Comparison of ENCODE assay signal across 8 mouse cellular contexts in genomic region chr2:74825371-74825729, GRCm38 (mm10). TPM values are rescaled to one million over a fixed set of nuclear protein-coding genes. Genes with fewer than 3 reads are reported as not detected.
DNase-seq lines count a peak whose midpoint lies in the region; ATAC-seq and TF ChIP-seq lines count a peak whose summit lies in the region.

No protein-coding gene starts in this region.

- no peak for TF ChIP-seq EP300 in ES-Bruce4 (IDR thresholded peaks at IDR 0.05; ENCODE audit: insufficient read depth, low read depth, low read length)

- TF ChIP-seq POLR2A in ES-Bruce4 (IDR thresholded peaks at IDR 0.05; ENCODE audit: insufficient read depth, low read length) = no peak

- H3K9ac ChIP-seq in heart, embryonic 11.5 days (ENCODE audit: low read depth, low read length) = peak overlapping the region; percentile 99
- H3K9ac ChIP-seq in ES-Bruce4 (ENCODE audit: low read depth, poor library complexity, severe bottlenecking) = peak overlapping the region; percentile 87
- H3K9ac ChIP-seq in forebrain, postnatal 0 days = peak overlapping the region; percentile 91

- ATAC-seq in heart, embryonic 11.5 days (replicated peaks; ENCODE audit: insufficient number of reproducible peaks, low FRiP score, low TSS enrichment) = no peak
- peak; percentile 38 for ATAC-seq in forebrain, postnatal 0 days
- peak; percentile 20; the same call in 1 of the 2 replicates for ATAC-seq in megakaryocyte, adult 5-6 weeks (ENCODE audit: poor library complexity, severe bottlenecking)

- peak overlapping the region; percentile 66 for H3K4me2 ChIP-seq in heart, embryonic 11.5 days
- peak overlapping the region; percentile 73 for H3K4me2 ChIP-seq in forebrain, postnatal 0 days (ENCODE audit: low read depth)

- no peaks in the 10 kb centered on the region for H3K4me1 ChIP-seq in heart, embryonic 11.5 days (ENCODE audit: control insufficient read depth, insufficient read depth, low read length)
- H3K4me1 ChIP-seq in ES-Bruce4 (ENCODE audit: control insufficient read depth, insufficient read depth, low read length) = peaks cover 2% of the 10 kb centered on the region
- H3K4me1 ChIP-seq in forebrain, postnatal 0 days (ENCODE audit: insufficient read depth) = no peaks in the 10 kb centered on the region

- 67% methylated on average over 3 of the region's 3 CpGs for WGBS in heart, embryonic 11.5 days (ENCODE audit: insufficient replicate concordance)
- 72% methylated on average over 3 of the region's 3 CpGs for WGBS in forebrain, postnatal 0 days

- peak overlapping the region; percentile 98 for H3K4me3 ChIP-seq in heart, embryonic 11.5 days (ENCODE audit: low read depth, low read length)
- peak overlapping the region; percentile 84; the same call in 1 of the 2 replicates for H3K4me3 ChIP-seq in ES-Bruce4 (ENCODE audit: low read depth, low read length)
- H3K4me3 ChIP-seq in forebrain, postnatal 0 days (ENCODE audit: low read depth, low read length) = peak overlapping the region; percentile 88

- intact Hi-C loops in heart, postnatal 14 days (cut with DNase I) = loop anchor here (10.0 kb wide), 1 partner anchor 139 kb away; no protein-coding TSS in a partner anchor

- no peak for TF ChIP-seq CTCF in ES-Bruce4 (IDR thresholded peaks at IDR 0.05; ENCODE audit: low read depth, low read length)
- no peak for TF ChIP-seq CTCF in forebrain, postnatal 0 days (IDR thresholded peaks at IDR 0.05; ENCODE audit: low read depth)

- H3K9me3 ChIP-seq in heart, embryonic 11.5 days (replicated peaks; ENCODE audit: control insufficient read depth, low read length) = no peaks in the 10 kb centered on the region
- no peaks in the 10 kb centered on the region for H3K9me3 ChIP-seq in ES-Bruce4 (replicated peaks; ENCODE audit: control insufficient read depth, insufficient read depth, low read length, poor library complexity, severe bottlenecking)
- no peaks in the 10 kb centered on the region for H3K9me3 ChIP-seq in forebrain, postnatal 0 days (ENCODE audit: low read length)

- no peaks in the 10 kb centered on the region for H3K36me3 ChIP-seq in heart, embryonic 11.5 days (ENCODE audit: control insufficient read depth, insufficient read depth, low read length)
- H3K36me3 ChIP-seq in ES-Bruce4 (ENCODE audit: control insufficient read depth, insufficient read depth, low read length, poor library complexity, severe bottlenecking) = no peaks in the 10 kb centered on the region
- H3K36me3 ChIP-seq in forebrain, postnatal 0 days (ENCODE audit: insufficient read depth) = no peaks in the 10 kb centered on the region

- H3K27me3 ChIP-seq in heart, embryonic 11.5 days (ENCODE audit: control insufficient read depth, insufficient read depth, low read length) = no peaks in the 10 kb centered on the region
- H3K27me3 ChIP-seq in ES-Bruce4 (ENCODE audit: control insufficient read depth, insufficient read depth, low read length, poor library complexity, severe bottlenecking) = no peaks in the 10 kb centered on the region
- H3K27me3 ChIP-seq in forebrain, postnatal 0 days (ENCODE audit: insufficient read depth, low read length) = no peaks in the 10 kb centered on the region

- H3K27ac ChIP-seq in heart, embryonic 11.5 days (ENCODE audit: low read depth, low read length) = peak overlapping the region; percentile 97
- no peak overlapping the region for H3K27ac ChIP-seq in ES-Bruce4 (ENCODE audit: insufficient read depth, low read length)
- peak overlapping the region; percentile 79 for H3K27ac ChIP-seq in forebrain, postnatal 0 days (ENCODE audit: low read depth, low read length)

- no peak for DNase-seq in heart, postnatal 14 days
- no peak for DNase-seq in forebrain, postnatal 0 days
- DNase-seq in spleen, postnatal 10 days (ENCODE audit: low spot score in 2 of 2) = no peak
- DNase-seq in gastrocnemius, postnatal 10 days = no peak
- DNase-seq in testis, postnatal 14 days (ENCODE audit: low spot score) = no peak

RNA-seq across cellular contexts. Expression of gene Mtx2, which starts 0.3 kb away (rescaled TPM):
- polyA plus RNA-seq in heart, embryonic 11.5 days (2014; fragmentation: Nextera tagmentation; extraction: Ambion mirVana) = 164 and 166 TPM in 2 replicates
- total RNA-seq in heart, postnatal 14 days (2021) = 100 to 1,000 TPM; 104 to 121 TPM
- polyA plus RNA-seq in ES-Bruce4 (2011; ENCODE audit: insufficient read depth, insufficient read length, low read depth, missing spikeins) = 53.8 and 58.0 TPM in 2 replicates
- 105 and 120 TPM in 2 replicates for total RNA-seq in forebrain, postnatal 0 days (2014; rRNA removed)
- 131 and 145 TPM in 2 replicates for polyA plus RNA-seq in forebrain, postnatal 0 days (2015; fragmentation: Nextera tagmentation; extraction: Ambion mirVana)
- total RNA-seq in megakaryocyte, adult 5-6 weeks (2015) = 51.5 and 56.0 TPM in 2 replicates
- 13.4 and 15.6 TPM in 2 replicates for total RNA-seq in megakaryocyte, adult 5-6 weeks (2017)
- 10 to 100 TPM; 49.5 to 51.0 TPM for total RNA-seq in gastrocnemius, postnatal 10 days (2021)
